Mouse (Mus musculus) ES-E14 (cell line): ENCODE measurements around the gene Rps27.

Experiments used
- CHD2 ChIP-seq: IDR thresholded peaks from 2 replicates; pipeline ENCODE4 v1.6.1; 2014; ENCODE audit warnings: mild to moderate bottlenecking, low read depth, low read length, inconsistent platforms
- HCFC1 ChIP-seq: IDR thresholded peaks from 2 replicates; pipeline ENCODE4 v1.6.1; 2012; ENCODE audit warnings: low read length, inconsistent platforms, borderline replicate concordance; ENCODE audit not compliant: insufficient read depth

- TF ChIP-seq HCFC1 (no peak), CHD2 (no peak)
These were observed 27.8 kb upstream of the Rps27 start for GRCm38 (mm10) chr3:90241251-90241650.
